In the genomic region with DNA sequence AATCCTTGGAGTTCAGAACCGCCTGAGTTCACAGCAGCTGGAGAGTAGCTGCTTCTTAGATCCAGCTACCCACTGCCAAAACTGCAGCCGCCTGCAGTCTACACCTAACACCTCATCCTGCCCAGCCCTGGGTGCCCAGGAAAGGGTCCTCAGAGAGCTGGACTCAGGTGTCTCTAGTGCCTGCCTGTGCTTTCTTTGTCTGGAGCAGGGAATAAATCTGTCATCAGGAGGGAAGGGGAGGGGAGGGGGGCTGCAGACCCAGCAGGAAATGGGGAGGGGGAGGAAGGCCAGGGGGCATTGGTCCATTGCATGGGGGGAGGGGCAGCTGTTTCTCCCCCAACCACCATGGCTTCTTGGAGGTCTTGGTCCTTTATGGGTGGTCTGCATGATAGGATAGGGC, we compare ENCODE assay signal across 9 mouse cellular contexts. TPM values are rescaled to one million over a fixed set of nuclear protein-coding genes. Genes with fewer than 3 reads are reported as not detected.
DNase-seq lines count a peak whose midpoint lies in the region; ATAC-seq and TF ChIP-seq lines count a peak whose summit lies in the region.
"Had no signal": no experiment of that assay in that cellular context is flagged by ENCODE, and none has a peak within 500 bp of the region (broad histone marks: within the 10 kb centered on the region; RNA-seq: fewer than 3 reads in every experiment).

No protein-coding gene starts in this region.

- H3K4me2 ChIP-seq in embryonic facial prominence, embryonic 11.5 days (ENCODE audit: low read depth, low read length): peak overlapping the region; percentile 99
- H3K4me2 ChIP-seq in intestine, embryonic 16.5 days (ENCODE audit: low read depth, low read length): peak overlapping the region; percentile 99
- H3K4me2 ChIP-seq in myocyte (ENCODE audit: low read depth): peak overlapping the region; percentile 85

- peak overlapping the region; percentile 45 for H3K4me3 ChIP-seq in kidney, adult 2 months (ENCODE audit: insufficient read depth, low read depth, low read length)
- H3K4me3 ChIP-seq in embryonic facial prominence, embryonic 11.5 days (ENCODE audit: low read depth, low read length): peak overlapping the region; percentile 63
- H3K4me3 ChIP-seq in intestine, embryonic 16.5 days (ENCODE audit: low read length): peak overlapping the region; percentile 64; the same call in 1 of the 2 replicates
- no peak overlapping the region for H3K4me3 ChIP-seq in myocyte

- no peak for ATAC-seq in embryonic facial prominence, embryonic 11.5 days (replicated peaks; ENCODE audit: insufficient number of reproducible peaks, low FRiP score, low TSS enrichment, low read depth)
- ATAC-seq in intestine, embryonic 16.5 days: no peak

- 25% methylated on average over 2 of the region's 2 CpGs for WGBS in kidney, adult 2 months
- 0% methylated on average over 2 of the region's 2 CpGs for WGBS in embryonic facial prominence, embryonic 11.5 days
- WGBS in intestine, embryonic 16.5 days: 19% methylated on average over 2 of the region's 2 CpGs

- H3K79me2 ChIP-seq in myocyte (ENCODE audit: control insufficient read depth, insufficient read depth): no peaks in the 10 kb centered on the region

- TF ChIP-seq CTCF in kidney, adult 2 months (conservative IDR thresholded peaks at IDR 0.05; ENCODE audit: insufficient read depth, insufficient read length, low read depth, low read length): no peak

- no peak for TF ChIP-seq POLR2A in kidney, adult 2 months (IDR thresholded peaks at IDR 0.05; ENCODE audit: low read depth, low read length)
- no peak for TF ChIP-seq POLR2A in myocyte (IDR thresholded peaks at IDR 0.05; ENCODE audit: insufficient read length, low read depth)

- H3ac ChIP-seq in myocyte (ENCODE audit: control insufficient read depth, insufficient read length): no peak overlapping the region

- H3K9me3 ChIP-seq in embryonic facial prominence, embryonic 11.5 days (replicated peaks; ENCODE audit: control insufficient read depth, low read length): no peaks in the 10 kb centered on the region
- H3K9me3 ChIP-seq in intestine, embryonic 16.5 days (ENCODE audit: control insufficient read depth, low read length): no peaks in the 10 kb centered on the region
- H3K9me3 ChIP-seq: G1E had no signal

- H3K27me3 ChIP-seq in kidney, adult 2 months (replicated peaks; ENCODE audit: control insufficient read depth, insufficient read depth, low read length): no peaks in the 10 kb centered on the region
- no peaks in the 10 kb centered on the region for H3K27me3 ChIP-seq in embryonic facial prominence, embryonic 11.5 days (ENCODE audit: control insufficient read depth, insufficient read depth, low read length)
- H3K27me3 ChIP-seq in intestine, embryonic 16.5 days (replicated peaks; ENCODE audit: control insufficient read depth, insufficient read depth, low read length): no peaks in the 10 kb centered on the region; the same call in 1 of the 2 replicates
- H3K27me3 ChIP-seq in myocyte (ENCODE audit: control insufficient read depth, insufficient read depth, insufficient read length): no peaks in the 10 kb centered on the region

- no peak for DNase-seq in kidney, adult 2 months
- DNase-seq in kidney, postnatal 25 days: no peak
- peak; percentile 43 for DNase-seq in embryonic facial prominence, embryonic 11.5 days (ENCODE audit: low spot score)
- no peak for DNase-seq in spleen, postnatal 36 days (ENCODE audit: low spot score in 2 of 2)
- DNase-seq in layer of hippocampus, postnatal 10 days (ENCODE audit: low spot score in 2 of 2): no peak
- no peak for DNase-seq in cerebellum, adult 11 months

- H3K9ac ChIP-seq in embryonic facial prominence, embryonic 11.5 days (replicated peaks; ENCODE audit: low read length): peak overlapping the region; percentile 78
- no peak overlapping the region for H3K9ac ChIP-seq in intestine, embryonic 16.5 days (ENCODE audit: low read depth, low read length)

- peaks cover 2% of the 10 kb centered on the region; the same call in 1 of the 2 replicates for H3K36me3 ChIP-seq in kidney, adult 2 months (ENCODE audit: control insufficient read depth, insufficient read depth, low read length)
- H3K36me3 ChIP-seq in embryonic facial prominence, embryonic 11.5 days (replicated peaks; ENCODE audit: control insufficient read depth, insufficient read depth, low read depth, low read length): no peaks in the 10 kb centered on the region
- H3K36me3 ChIP-seq in intestine, embryonic 16.5 days (ENCODE audit: control insufficient read depth, insufficient read depth, low read length): no peaks in the 10 kb centered on the region
- peaks cover 4% of the 10 kb centered on the region for H3K36me3 ChIP-seq in myocyte (ENCODE audit: control insufficient read depth, insufficient read depth)

- H3K27ac ChIP-seq in kidney, adult 2 months (ENCODE audit: insufficient read depth, low read depth, low read length): peak overlapping the region; percentile 20
- H3K27ac ChIP-seq in embryonic facial prominence, embryonic 11.5 days (replicated peaks; ENCODE audit: low read depth, low read length): no peak overlapping the region; the same call in 1 of the 2 replicates
- H3K27ac ChIP-seq in intestine, embryonic 16.5 days (ENCODE audit: low read length): no peak overlapping the region

- peaks cover 10% of the 10 kb centered on the region; the same call in 1 of the 2 replicates for H3K4me1 ChIP-seq in kidney, adult 2 months (ENCODE audit: control insufficient read depth, insufficient read depth, low read length)
- H3K4me1 ChIP-seq in embryonic facial prominence, embryonic 11.5 days (ENCODE audit: control insufficient read depth, insufficient read depth, low read length): peaks cover 9% of the 10 kb centered on the region
- peaks cover 22% of the 10 kb centered on the region for H3K4me1 ChIP-seq in intestine, embryonic 16.5 days (ENCODE audit: control insufficient read depth, insufficient read depth, low read length)

TF ChIP-seq in myocyte, 11 proteins besides CTCF, POLR2A, EP300 and RAD21:
- TF ChIP-seq TCF12 (IDR thresholded peaks at IDR 0.05; ENCODE audit: insufficient read depth, poor library complexity, severe bottlenecking): no peak
- TF ChIP-seq REST (IDR thresholded peaks at IDR 0.05; ENCODE audit: insufficient read depth, insufficient read length): no peak

RNA-seq across cellular contexts. Expression of gene Hsd11b2, which starts 1.0 kb away (rescaled TPM):
- 310 and 336 TPM in 2 replicates for polyA plus RNA-seq in kidney, adult 2 months (2012; rRNA removed)
- polyA plus RNA-seq in embryonic facial prominence, embryonic 11.5 days (2014; fragmentation: Nextera tagmentation; extraction: Ambion mirVana): 11.9 and 12.6 TPM in 2 replicates
- polyA plus RNA-seq in intestine, embryonic 16.5 days (2015; fragmentation: Nextera tagmentation; extraction: Ambion mirVana): 1.9 and 2.3 TPM in 2 replicates
- 0.59 TPM for polyA plus RNA-seq in myocyte (2012; fragmentation: generic; extraction: Trizol)
- total RNA-seq in layer of hippocampus, postnatal 10 days (2021): under 1 TPM in 1 of 2 experiments, not detected in 1; 0.18 TPM
- total RNA-seq: G1E had no signal
- polyA plus RNA-seq: G1E had no signal

RNA-seq across cellular contexts. Expression of gene Zdhhc1, which starts 22.9 kb away (rescaled TPM):
- polyA plus RNA-seq in kidney, adult 2 months (2012; rRNA removed): 47.6 and 57.7 TPM in 2 replicates
- polyA plus RNA-seq in embryonic facial prominence, embryonic 11.5 days (2014; fragmentation: Nextera tagmentation; extraction: Ambion mirVana): 15.0 and 17.9 TPM in 2 replicates
- 17.5 and 18.5 TPM in 2 replicates for polyA plus RNA-seq in intestine, embryonic 16.5 days (2015; fragmentation: Nextera tagmentation; extraction: Ambion mirVana)
- polyA plus RNA-seq in myocyte (2012; fragmentation: generic; extraction: Trizol): 17.3 TPM
- 10 to 100 TPM; 17.5 to 20.4 TPM for total RNA-seq in layer of hippocampus, postnatal 10 days (2021)

RNA-seq across cellular contexts. Expression of gene Atp6v0d1, which starts 46.3 kb away (rescaled TPM):
- polyA plus RNA-seq in kidney, adult 2 months (2012; rRNA removed): 161 and 182 TPM in 2 replicates
- 89.8 and 95.5 TPM in 2 replicates for polyA plus RNA-seq in embryonic facial prominence, embryonic 11.5 days (2014; fragmentation: Nextera tagmentation; extraction: Ambion mirVana)
- polyA plus RNA-seq in intestine, embryonic 16.5 days (2015; fragmentation: Nextera tagmentation; extraction: Ambion mirVana): 115 and 125 TPM in 2 replicates
- 126 TPM for polyA plus RNA-seq in myocyte (2012; fragmentation: generic; extraction: Trizol)
- total RNA-seq in layer of hippocampus, postnatal 10 days (2021): 100 to 1,000 TPM; 298 to 305 TPM

RNA-seq across cellular contexts. Expression of gene Tppp3, which starts 48.3 kb away (rescaled TPM):
- 11.9 and 19.3 TPM in 2 replicates for polyA plus RNA-seq in kidney, adult 2 months (2012; rRNA removed)
- polyA plus RNA-seq in embryonic facial prominence, embryonic 11.5 days (2014; fragmentation: Nextera tagmentation; extraction: Ambion mirVana): 49.5 and 59.1 TPM in 2 replicates
- 41.9 and 42.3 TPM in 2 replicates for polyA plus RNA-seq in intestine, embryonic 16.5 days (2015; fragmentation: Nextera tagmentation; extraction: Ambion mirVana)
- polyA plus RNA-seq in myocyte (2012; fragmentation: generic; extraction: Trizol): 155 TPM
- total RNA-seq in layer of hippocampus, postnatal 10 days (2021): 10 to 100 TPM; 34.5 to 40.0 TPM
- total RNA-seq: G1E had no signal
- polyA plus RNA-seq: G1E had no signal

Comparison
In these comparisons a context has a peak if more than half of its experiments do, and no peak if none do; other contexts are left out.
1. RNA of gene Hsd11b2, which starts 1.0 kb away (polyA plus RNA-seq): 310 to 336 TPM in kidney, adult 2 months; 11.9 to 12.6 TPM in embryonic facial prominence, embryonic 11.5 days, 1.9 to 2.3 TPM in intestine, embryonic 16.5 days and 0.59 TPM in myocyte (single experiment); every median in the first group is over 10 times any median in the second.
2. Peak in every context shown above with its lines, with median percentiles within 50 percentile points of each other: H3K4me2 ChIP-seq.